Mouse (Mus musculus) myocyte (in vitro differentiated cells): Measurements from ENCODE around the gene Crybg1.

Experiments
- CEBPB ChIP-seq: IDR thresholded peaks from 2 replicates; pipeline ENCODE4 v1.6.1; 2011; ENCODE audit warnings: mild to moderate bottlenecking, moderate library complexity; ENCODE audit not compliant: poor library complexity, insufficient read depth, severe bottlenecking
- E2F4 ChIP-seq: IDR thresholded peaks from one replicate; pipeline ENCODE4 v1.6.1; 2011; ENCODE audit warnings: mild to moderate bottlenecking, control low read depth, moderate library complexity; ENCODE audit not compliant: insufficient read depth
- MAX ChIP-seq: IDR thresholded peaks from one replicate; pipeline ENCODE4 v1.6.1; 2011; ENCODE audit warnings: low read depth, mild to moderate bottlenecking, control low read depth
- MYOD1 ChIP-seq, 3 experiments: IDR thresholded peaks; one replicate each; pipeline ENCODE4 v1.6.1; 2011; ENCODE audit warnings: control low read depth in 2 of 3, low read depth in 2 of 3, mild to moderate bottlenecking in 2 of 3, moderate library complexity in 1 of 3; ENCODE audit not compliant: insufficient read length in 2 of 3, control insufficient read depth in 1 of 3
- MYOG ChIP-seq, 3 experiments: IDR thresholded peaks; one replicate each; pipeline ENCODE4 v1.6.1; 2011; ENCODE audit warnings: control low read depth in 2 of 3, low read depth in 2 of 3, mild to moderate bottlenecking in 2 of 3; ENCODE audit not compliant: insufficient read length in 2 of 3, control insufficient read depth in 1 of 3, insufficient read depth in 1 of 3
- POLR2A ChIP-seq: IDR thresholded peaks from one replicate; pipeline ENCODE4 v1.6.1; 2011; ENCODE audit warnings: low read depth, mild to moderate bottlenecking, control low read depth, moderate library complexity; ENCODE audit not compliant: insufficient read length
- POLR2AphosphoS2 ChIP-seq: IDR thresholded peaks from one replicate; pipeline ENCODE4 v1.6.1; 2011; ENCODE audit warnings: low read depth, control low read depth; ENCODE audit not compliant: insufficient read length
- TCF12 ChIP-seq: IDR thresholded peaks from one replicate; pipeline ENCODE4 v1.6.1; 2011; ENCODE audit warnings: mild to moderate bottlenecking, control low read depth; ENCODE audit not compliant: poor library complexity, insufficient read depth, severe bottlenecking
- TCF3 ChIP-seq: IDR thresholded peaks from one replicate; pipeline ENCODE4 v1.6.1; 2011; ENCODE audit warnings: low read depth, control low read depth; ENCODE audit not compliant: insufficient read length
- USF1 ChIP-seq: IDR thresholded peaks from one replicate; pipeline ENCODE4 v1.6.1; 2011; ENCODE audit warnings: low read depth, mild to moderate bottlenecking, control low read depth, moderate library complexity

- TF ChIP-seq TCF3, result no peak
- TF ChIP-seq POLR2A, result no peak
- no peak for TF ChIP-seq POLR2AphosphoS2
- TF ChIP-seq MYOD1 (IDR thresholded peaks at IDR 0.05; ENCODE audit: control insufficient read depth in 1 of 3, insufficient read length in 2 of 3, low read depth in 2 of 3), result no peak
- no peak for TF ChIP-seq E2F4
- TF ChIP-seq MYOG (IDR thresholded peaks at IDR 0.05; ENCODE audit: control insufficient read depth in 1 of 3, insufficient read depth in 1 of 3, insufficient read length in 2 of 3, low read depth in 2 of 3), result no peak
- no peak for TF ChIP-seq USF1
- TF ChIP-seq CEBPB, result no peak
- no peak for TF ChIP-seq MAX
- TF ChIP-seq TCF12, result no peak
These were observed 121.4 kb downstream of the Crybg1 start for GRCm38 (mm10) chr10:44027226-44027625.
